Mouse (Mus musculus) right cerebral cortex, adult 2 months (tissue): ENCODE results near the gene 2410015M20Rik.
"Not testable (repeated sequence)": the region's sequence is repeated elsewhere in the genome, so short reads cannot be mapped to it uniquely, and the experiment has no call there.

Source experiments
- DNase-seq, 2 experiments: peaks; one replicate each; pipeline ENCODE4 v3.0.0; 2021 to 2022; ENCODE audit warnings: low spot score in 2 of 2

Gene 2410015M20Rik

DNA sequence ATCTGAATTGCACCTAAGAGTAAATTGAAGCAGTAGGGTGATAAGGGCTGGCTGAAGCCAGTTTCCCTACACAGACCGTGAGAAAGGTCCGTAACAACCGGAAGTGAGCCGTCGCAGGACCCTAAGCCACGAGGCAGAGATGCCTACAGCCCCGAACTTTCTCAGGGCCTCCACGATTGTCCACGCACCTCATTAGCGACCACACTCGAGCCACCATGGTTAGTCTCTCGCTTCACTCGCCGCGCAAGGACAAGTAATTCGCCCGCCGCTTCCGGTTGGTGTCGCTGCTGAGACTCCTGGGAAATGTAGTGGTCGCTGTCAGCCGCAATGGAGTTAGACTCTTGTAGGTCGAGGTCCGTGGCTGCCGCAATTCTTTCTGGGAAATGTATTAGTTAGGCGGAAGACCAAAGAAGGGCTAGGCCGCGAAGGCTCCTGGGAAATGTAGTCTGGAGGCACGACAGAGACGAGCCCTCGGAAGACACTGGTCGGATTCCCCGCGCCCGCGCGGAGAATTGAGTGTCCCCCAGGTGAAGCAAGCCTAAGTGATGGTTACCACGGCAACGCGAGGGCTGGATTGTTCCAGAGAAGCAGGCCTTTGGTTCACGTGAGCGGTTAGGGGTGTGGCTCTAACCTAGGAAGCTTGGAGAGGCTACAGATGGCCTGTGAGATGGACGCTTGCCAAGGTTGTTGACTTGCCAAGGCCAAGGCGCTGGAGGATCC lies at the start of gene 2410015M20Rik:
Gene 2410015M20Rik, minus strand, starts transcription at position 320 of the 720 bp plus-strand sequence.
- peak; percentile 98 to 99 for DNase-seq

DNA sequence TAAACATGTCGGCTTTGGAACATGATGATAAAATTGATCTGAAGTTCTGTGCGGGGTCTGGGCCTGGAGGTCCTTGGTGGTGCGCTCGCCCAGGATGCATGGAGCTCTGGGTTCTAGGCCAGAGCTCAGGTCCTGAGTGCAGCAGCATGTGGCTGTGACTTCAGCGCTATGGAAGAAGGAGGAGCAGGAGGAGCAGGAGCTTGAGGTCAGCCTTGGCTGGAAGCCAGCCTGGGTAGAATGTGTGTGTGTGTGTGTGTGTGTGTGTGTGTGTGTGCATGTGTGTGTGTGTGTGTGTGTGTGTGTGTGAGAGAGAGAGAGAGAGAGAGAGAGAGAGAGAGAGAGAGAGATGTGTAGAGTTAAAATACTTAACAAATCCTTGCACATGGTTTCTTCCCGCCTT lies 46.6 kb upstream of the 2410015M20Rik start:
- no peak for DNase-seq

DNA sequence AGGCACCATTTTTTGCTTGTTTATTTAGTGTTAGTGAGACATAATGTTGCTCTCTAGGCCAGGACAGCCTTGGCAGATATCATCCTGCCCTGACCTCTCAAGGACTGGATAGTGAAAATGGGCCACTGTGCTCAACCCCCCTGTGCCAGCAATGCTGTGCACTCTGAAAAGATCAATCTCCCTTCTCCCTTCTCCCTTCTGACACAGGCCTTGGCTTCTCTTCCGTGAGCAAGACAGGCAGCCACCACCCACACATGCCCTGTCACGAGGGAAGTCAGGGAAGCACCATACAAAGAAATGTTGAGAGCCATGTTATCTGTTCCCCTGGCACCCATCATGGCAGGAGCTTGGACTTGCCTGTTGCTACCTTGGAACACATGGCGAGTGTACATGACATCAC lies 45.7 kb upstream of the 2410015M20Rik start:
- no peak for DNase-seq

DNA sequence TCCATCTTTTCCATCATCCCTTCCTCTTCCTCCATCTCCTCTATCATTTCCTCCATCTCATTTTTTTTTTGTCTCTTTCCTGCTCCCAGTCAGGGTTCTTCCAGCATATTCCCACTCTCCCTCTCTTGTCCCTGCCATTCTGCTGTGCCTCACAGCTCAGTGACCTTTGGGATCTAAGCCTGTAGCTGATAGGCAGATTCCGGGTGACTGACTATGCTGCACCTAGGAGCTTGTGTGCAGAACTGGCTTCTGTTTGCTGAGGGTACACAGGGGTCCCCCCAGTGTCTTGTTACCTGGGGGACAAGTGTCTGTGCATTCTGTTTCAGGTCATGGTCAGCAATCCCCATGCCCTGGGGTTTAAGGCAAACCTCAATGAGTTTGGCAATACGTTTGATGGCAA lies 45.2 kb upstream of the 2410015M20Rik start:
- no peak for DNase-seq

DNA sequence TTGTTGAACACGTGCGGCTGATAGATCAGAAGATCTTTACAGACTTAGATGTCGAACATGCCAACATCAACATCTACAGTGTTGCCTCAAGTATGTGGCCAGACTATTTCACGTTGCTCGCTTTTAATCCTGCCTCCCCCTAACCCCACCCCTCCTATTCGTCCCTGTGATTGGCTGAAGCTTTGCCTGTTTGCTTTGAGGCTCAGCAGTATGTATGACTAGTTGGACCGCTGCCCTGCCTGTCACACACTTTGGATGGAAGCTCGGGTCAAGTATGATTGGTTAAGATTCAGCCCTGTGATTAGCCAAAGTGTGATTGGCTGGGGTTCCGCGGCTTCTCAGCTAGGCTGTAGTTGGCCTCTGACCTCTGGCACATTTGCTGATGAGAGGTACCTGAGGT lies 42.2 kb upstream of the 2410015M20Rik start:
- DNase-seq: no peak

DNA sequence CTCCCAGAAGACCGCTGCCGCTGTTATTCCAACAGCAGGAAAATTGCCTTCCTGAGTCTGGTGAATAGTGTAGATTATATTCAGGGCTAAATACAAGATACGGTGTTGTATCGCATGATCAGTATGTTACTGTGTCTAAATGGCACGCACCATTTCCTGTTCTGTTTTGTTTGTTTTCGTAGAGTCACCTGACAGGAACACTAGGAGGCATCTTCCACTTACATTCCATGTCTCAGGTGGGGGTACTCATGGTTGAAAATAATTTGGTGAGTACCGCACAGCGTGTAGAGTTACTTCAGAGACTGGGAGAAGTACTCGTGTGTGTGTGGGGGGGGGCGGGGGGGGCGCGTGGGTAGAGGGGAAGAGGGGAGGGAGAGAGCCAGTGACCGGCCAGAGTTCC lies 38.0 kb upstream of the 2410015M20Rik start:
- no peak for DNase-seq

DNA sequence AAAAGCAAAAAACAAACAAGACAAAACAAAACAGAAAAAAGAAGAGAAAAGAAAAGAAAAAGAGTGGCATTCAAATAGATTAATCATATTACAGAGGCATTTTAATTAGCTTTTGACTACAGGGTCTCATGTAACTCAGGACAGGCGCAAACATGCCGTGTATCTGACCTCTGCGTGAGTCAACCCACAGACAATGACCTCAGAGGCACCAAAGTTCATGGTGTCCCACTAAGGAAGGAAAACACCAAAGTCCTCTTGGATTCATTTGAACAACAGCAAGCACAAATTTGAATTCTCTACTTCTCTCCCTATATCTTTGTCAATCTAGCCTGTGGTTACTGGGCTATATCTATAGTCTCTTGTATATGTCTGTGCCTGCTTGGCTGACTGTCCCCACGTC lies 33.7 kb upstream of the 2410015M20Rik start:
- DNase-seq: no peak

DNA sequence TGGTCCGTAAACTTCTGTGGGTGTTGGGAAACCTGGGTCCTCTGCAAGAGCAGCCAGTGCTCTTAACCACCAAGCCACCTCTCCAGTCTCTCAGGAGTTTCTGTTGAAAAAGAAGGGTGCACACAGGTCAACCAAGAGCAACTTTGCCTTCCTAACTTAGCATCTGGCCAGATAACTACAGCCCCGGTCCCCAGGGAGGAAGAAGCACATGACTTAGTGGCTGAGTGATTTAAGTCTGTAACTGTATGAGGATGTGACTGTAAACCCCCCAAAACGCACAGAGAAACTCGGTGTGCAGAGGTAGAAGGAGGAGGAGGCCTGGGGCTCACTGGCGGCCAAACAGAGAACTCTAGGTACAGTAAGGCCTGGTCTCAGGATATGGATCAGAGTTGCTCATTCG lies 24.5 kb upstream of the 2410015M20Rik start:
- DNase-seq: no peak

DNA sequence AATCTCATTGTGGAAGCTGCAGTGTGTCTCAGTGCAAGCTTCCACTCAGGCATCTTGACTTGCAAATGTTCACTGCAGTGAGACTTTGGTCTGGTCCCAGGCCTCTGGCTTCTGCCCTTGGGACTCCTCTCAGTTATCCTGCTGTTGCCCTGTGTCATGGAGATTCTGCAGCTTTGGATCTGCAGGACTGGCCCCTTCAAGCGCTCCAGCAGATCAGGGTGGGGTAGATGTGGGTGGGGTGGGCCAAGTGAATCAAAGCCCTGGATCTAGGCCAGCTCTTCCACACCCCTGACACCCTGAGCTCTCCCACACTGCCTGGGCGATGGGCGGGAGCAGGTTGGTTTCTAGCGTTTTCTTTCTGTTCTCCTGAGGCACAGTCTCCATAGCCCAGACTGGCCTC lies 22.2 kb upstream of the 2410015M20Rik start:
- no peak for DNase-seq

DNA sequence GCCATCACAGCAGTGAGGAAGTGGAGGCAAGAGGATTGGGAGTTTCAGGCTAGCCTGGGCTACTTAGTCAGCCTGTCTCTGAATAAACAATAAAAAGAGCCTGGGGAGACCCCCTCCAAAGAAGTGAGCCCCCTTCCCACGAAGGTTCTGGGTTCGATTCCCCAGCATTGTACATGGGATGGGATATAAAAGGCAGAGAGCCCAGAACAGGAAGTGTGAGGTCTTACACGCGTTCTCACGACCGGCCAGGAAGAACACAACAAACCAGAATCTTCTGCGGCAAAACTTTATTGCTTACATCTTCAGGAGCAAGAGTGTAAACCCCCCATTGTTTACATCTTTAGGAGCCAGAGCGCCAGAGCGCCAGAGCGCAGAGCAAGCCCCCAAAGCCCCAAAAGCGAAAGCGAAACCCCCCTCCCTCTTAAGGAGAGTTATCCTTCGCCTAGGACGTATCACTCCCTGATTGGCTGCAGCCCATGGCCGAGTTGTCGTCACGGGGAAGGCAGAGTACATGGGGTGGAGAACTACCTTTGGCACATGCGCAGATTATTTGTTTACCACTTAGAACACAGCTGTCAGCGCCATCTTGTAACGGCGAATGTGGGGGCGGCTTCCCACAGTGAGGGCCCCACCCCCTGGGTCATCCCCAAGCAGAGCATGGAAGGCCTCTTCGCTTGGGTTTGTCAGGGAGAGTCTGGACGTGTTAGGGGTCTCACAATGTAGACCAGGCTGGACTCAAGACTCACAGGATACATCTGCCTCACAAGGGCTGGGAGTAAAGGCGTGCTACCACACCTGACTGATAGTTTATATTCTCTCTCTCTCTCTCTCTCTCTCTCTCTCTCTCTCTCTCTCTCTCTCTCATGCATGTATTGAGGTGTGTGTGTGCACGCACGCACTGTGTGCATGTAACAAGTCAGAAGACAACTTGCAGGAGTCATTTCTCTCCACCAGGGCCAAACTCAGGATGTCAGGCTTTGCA lies 20.5 kb upstream of the 2410015M20Rik start:
- not testable (repeated sequence) for DNase-seq

DNA sequence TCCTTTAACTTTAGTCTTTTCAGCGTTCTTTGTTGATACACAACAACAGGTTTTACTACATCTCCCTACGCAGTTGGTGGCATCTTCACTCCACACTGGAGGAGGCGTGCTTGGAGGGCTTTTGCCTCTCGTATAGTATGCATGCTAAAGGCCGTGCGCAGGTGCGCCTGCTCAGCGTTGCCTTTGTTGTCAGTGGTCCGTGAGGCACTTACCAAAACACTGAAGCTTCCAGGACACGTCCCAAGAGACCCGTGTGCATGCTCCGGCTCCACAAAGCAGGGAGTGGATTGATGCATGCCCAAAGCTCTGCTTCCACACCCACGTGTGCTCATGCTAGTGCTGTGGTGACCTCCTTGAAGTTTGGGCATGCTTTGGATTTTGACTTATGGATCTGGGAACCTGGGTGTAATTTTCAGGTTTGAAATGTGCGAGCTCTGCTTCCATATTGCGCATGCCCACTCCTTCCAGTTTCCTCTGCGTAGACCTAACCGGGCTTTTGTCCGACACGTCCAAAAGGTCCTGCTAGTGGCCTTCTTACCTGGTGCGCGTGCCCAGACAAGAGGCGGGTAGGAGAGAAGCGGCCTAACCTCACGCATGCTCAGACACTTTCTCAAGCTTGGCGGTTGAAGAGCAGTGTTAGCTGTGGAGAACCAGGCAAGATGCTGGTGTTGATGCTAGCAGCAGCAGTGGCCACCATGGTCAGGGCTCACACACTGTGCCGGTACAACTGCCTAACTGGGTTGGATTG lies 18.1 kb upstream of the 2410015M20Rik start, which contains the start of gene Catsperd:
Gene Catsperd, plus strand, starts transcription at position 614 of the 748 bp plus-strand sequence.
- no peak for DNase-seq

DNA sequence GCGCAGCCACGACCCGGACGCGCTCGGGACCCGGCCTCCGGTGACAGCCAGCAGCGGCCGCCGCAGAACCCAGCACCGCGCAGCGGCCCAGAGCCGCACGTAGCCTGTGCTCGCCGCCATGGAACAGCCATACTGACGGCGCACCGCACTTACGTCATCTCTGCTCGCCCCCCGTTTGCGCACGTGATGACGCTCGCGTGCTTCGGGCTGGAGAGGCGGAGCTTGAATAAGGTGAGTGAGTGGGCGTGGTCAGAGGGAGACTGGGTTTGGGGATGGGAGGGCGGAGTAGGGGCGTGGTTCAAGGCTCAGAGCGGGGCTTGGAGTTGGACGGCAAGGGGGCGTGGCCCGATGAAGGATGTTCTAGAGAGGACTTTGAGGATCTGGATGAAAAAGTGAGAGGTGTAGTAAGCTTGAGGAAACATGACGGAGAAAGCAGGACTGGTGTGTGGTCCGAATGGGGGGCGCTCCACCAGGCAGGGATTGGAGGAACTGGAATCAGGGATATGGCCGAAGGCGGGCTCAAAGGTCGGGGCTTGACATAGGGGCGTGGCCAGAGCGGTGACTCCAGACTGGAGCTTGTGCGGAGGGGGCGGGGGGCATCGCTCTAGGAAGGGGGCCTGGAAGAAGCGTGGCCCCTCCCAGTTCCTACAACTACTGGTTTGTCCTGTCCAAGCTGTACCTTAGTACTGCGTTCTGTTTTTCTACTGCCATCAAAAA lies 17.3 kb upstream of the 2410015M20Rik start, which contains the start of gene Lonp1:
Gene Lonp1, minus strand, starts transcription at position 134 of the 717 bp plus-strand sequence.
- DNase-seq: peak; percentile 97 to 98

DNA sequence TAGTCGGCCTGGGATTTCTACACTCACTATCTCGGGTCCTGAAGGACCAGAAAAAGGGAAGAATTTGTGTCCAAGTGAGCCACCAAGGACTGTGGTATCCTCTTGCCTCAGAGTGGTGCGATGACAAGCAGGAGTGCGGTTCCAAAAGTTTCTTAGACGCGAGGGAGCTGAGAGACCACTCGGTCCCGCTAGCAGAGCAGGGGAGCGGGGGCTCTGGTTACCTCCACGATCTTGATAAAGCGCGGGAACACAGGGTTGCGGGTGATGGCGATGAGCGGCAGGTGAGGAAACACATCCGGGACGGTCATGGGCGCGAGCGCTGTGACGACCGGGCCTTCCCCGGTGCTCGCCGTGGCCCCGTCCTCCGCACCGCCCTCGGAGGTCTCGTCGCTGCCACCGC lies 16.7 kb upstream of the 2410015M20Rik start:
- DNase-seq: no peak

DNA sequence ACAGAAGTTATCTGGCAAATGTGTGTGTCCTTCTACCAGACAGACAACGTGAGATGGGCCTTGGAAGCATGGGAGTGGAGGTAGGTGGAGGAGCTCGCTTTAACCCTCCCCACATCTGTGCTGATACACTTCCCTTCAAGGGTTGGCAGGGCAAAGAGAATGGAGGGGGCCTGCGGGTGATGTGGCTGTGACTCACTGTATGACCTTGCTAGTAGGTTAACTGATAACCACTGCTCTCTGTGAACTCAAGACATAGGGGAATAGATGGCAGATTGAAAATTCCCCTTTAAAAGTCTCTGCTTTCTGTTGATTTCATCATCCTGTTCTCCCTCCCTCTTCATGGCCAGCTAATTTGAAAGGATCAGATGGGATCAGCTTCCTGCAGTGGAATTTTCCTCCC lies 15.9 kb upstream of the 2410015M20Rik start:
- DNase-seq: no peak

DNA sequence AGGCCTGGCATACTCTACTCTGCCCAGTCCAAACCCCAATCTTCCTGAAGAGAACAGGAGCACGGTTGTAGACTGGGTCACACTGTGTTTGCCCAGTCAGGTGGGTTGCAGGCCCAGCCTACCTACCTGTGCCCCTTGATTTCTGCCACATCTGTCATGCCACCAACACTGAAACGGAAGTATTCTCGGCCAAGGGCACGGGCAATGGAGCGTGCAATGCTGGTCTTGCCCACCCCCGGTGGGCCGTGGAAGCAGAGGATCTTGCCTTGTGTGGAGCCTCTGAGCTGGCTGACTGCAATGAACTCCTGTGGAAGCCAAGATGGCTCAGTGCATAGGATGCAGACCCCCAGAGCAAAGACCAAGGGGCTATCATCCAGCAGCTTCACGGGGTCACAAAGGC lies 8.1 kb upstream of the 2410015M20Rik start:
- no peak for DNase-seq

DNA sequence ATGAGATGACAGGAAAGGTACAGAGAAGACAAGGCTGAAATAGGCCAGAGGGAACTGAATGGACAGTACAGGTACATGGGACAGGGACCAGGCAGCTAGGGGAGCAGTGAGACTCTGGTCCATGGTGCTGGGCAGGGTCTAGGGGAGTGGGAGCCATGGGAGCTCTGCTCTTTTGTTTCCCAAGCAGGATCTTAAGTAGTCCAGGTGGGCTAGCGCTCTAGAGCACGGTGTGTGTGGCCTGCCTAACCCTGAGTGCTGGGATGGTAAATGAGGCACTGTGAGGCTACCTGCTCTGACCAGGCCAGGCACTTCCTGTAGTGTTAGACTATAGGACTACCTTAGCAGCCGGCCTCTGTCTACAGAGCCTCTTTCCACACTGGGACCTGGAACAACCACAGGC lies 7.2 kb upstream of the 2410015M20Rik start:
- DNase-seq: no peak

DNA sequence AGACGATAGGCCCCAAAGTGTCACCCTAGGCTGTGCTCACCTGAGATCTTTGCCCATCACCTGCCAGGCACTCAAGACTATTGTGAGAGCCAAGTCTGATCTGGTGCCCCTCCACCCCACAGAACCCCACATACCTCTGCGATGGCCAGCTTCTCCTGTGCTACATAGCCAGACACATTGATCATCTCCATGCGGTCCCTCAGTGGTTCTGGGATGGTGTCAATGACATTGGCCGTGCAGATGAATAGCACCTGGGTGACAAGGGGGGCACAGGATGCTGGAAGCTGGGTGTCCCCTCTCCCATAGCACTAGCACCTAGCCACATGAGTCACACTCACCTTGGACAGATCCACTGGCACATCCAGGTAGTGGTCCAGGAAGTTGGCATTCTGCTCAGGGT lies 6.2 kb upstream of the 2410015M20Rik start:
- no peak for DNase-seq

DNA sequence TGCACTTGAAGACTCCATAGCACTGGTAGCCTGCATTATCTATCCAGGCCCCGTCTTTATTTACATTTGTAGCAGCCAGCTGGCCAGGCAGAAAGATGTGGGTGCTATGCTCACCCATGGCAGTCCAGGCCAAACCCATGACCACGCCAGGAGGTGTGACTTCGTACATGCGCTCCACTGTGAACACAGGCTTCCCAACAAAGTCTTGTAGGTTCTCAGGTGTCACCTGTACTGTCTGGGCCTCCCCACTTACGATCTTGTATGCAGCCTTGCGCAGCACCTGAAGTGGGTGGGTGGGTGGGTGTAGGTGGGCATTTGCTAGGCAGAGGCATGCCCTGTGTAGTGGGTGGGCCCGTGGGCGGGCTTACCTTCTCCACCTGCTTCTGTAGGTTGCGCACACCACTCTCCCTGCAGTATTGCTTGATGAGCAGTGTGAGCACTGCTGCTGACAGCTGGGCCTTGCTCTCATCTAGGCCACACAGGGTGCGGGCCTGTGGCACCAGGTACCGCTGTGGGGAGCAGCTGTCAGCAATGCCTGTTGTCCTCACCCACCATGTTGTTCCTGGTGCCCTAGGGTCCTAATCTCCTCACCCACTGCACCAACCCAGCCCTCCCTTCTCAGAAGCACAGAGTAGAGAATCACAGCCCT lies 5.7 kb upstream of the 2410015M20Rik start:
- no peak for DNase-seq

DNA sequence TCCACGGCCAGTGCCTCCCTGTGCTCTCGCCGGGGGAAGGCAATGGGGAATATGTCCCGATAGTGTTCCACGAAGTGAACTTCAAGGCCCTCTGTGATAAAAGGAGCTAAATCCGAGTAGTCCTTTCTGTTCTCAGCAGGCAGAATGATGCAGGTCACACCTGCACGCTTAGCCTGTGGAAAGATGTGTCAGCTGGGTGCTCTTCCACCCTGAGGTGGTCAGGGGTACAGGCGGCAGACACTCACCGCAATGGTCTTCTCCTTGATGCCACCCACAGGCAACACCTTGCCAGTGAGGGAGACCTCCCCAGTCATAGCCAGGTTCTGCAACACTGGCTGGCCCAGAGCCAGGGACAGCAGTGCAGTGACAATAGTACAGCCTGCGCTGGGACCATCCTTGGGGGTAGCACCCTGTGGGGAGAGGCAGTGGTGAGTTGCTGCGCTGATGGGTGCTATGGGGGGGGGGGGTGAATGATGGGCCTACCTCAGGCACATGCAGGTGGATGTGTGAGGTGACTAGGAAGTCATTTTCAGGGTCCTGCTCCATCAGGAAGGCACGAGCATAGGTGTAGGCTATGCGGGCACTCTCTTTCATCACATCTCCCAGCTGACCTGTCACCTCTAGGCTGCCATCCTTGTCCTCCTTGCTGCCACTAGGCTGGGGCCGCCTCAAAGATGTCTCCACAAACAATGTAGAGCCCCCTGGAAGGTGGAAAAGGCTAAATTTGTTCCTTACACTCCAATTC lies 5.0 kb upstream of the 2410015M20Rik start:
- DNase-seq: no peak

DNA sequence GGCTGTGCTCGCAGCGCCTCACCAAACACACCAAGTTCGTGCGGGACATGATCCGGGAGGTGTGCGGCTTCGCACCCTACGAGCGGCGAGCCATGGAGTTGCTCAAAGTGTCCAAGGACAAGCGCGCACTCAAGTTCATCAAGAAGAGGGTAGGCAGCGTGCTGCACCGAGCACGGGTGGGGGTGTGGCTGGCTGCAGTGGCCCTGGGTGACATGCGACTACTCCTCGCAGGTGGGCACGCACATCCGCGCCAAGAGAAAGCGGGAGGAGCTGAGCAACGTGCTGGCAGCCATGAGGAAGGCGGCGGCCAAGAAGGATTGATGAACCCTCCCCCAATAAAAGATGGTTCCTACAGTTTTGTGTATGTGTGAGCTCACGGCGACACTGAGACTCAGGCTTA lies 4.3 kb upstream of the 2410015M20Rik start:
- DNase-seq: not testable (repeated sequence)
